Mouse (Mus musculus) heart, postnatal 0 days (tissue): ENCODE data around the gene Gpc3.

Experiments
- CTCF ChIP-seq: IDR thresholded peaks from 2 replicates; pipeline ENCODE4 v1.5.1; 2016; ENCODE audit warnings: antibody characterized with exemption, control low read depth, low read depth
- EP300 ChIP-seq: IDR thresholded peaks from 2 replicates; pipeline ENCODE4 v1.6.1; 2016; ENCODE audit warnings: antibody characterized with exemption, low read depth

GRCm38 (mm10) chrX:52551296-52551695 is 62.5 kb downstream of the Gpc3 start:
- no peak for TF ChIP-seq CTCF
- TF ChIP-seq EP300 = no peak
